Mouse (Mus musculus): ENCODE results near the gene Pip4p1. TPM values are rescaled to one million over a fixed set of nuclear protein-coding genes. Genes with fewer than 3 reads are reported as not detected.
A peak's percentile ranks its signal among the peaks of the same experiment; 100 is the strongest.
"Not testable (repeated sequence)": the region's sequence is repeated elsewhere in the genome, so short reads cannot be mapped to it uniquely, and the experiment has no call there.

Pip4p1 gene
- total RNA-seq, 2 experiments from 2014 or later, result 72.7 to 85.3 TPM

- peak; percentile 90 to 91 for DNase-seq (ENCODE audit: low spot score in 2 of 2)
These were observed 13.4 kb upstream of the Pip4p1 start, which contains the start of gene Gm49342 for GRCm38 (mm10) chr14:50943932-50944667. TSS of gene Gm49342 (plus strand) at chr14:50944517.

GRCm38 (mm10) chr14:50938940-50939339, 8.3 kb upstream of the Pip4p1 start:
- no peak for DNase-seq (ENCODE audit: low spot score in 2 of 2)

- DNase-seq (ENCODE audit: low spot score in 2 of 2), result no peak
These were observed 7.7 kb upstream of the Pip4p1 start for GRCm38 (mm10) chr14:50938119-50938908.

GRCm38 (mm10) chr14:50936649-50937048, 6.0 kb upstream of the Pip4p1 start:
- DNase-seq (ENCODE audit: low spot score in 2 of 2), result no peak

- no peak for DNase-seq (ENCODE audit: low spot score in 2 of 2)
These were observed 901 bp upstream of the Pip4p1 start for GRCm38 (mm10) chr14:50931493-50932020.

GRCm38 (mm10) chr14:50930377-50930753, 291 bp downstream of the Pip4p1 start:
- DNase-seq (ENCODE audit: low spot score in 2 of 2), result no peak

- no peak for DNase-seq (ENCODE audit: low spot score in 2 of 2)
These were observed 705 bp downstream of the Pip4p1 start for GRCm38 (mm10) chr14:50929951-50930350.

GRCm38 (mm10) chr14:50927366-50927765, 3.3 kb downstream of the Pip4p1 start:
- no peak for DNase-seq (ENCODE audit: low spot score in 2 of 2)

- DNase-seq (ENCODE audit: low spot score in 2 of 2), result peak in 1 of 2 experiments; percentile 27
These were observed 5.3 kb downstream of the Pip4p1 start for GRCm38 (mm10) chr14:50925111-50925920.

GRCm38 (mm10) chr14:50924281-50925064, 6.2 kb downstream of the Pip4p1 start, which contains the start of the genes Osgep and Apex1:
TSS of gene Osgep (minus strand) at chr14:50924893.
TSS of gene Apex1 (plus strand) at chr14:50924968.
- DNase-seq (ENCODE audit: low spot score in 2 of 2), result peak; percentile 97

- not testable (repeated sequence) for DNase-seq (ENCODE audit: low spot score in 2 of 2)
These were observed 7.2 kb downstream of the Pip4p1 start for GRCm38 (mm10) chr14:50923437-50923836.

GRCm38 (mm10) chr14:50911356-50911755, 19.3 kb downstream of the Pip4p1 start:
- no peak for DNase-seq (ENCODE audit: low spot score in 2 of 2)

- no peak for DNase-seq (ENCODE audit: low spot score in 2 of 2)
These were observed 22.5 kb downstream of the Pip4p1 start for GRCm38 (mm10) chr14:50908126-50908525.

- not testable (repeated sequence) for DNase-seq (ENCODE audit: low spot score in 2 of 2)
These were observed 25.3 kb downstream of the Pip4p1 start for GRCm38 (mm10) chr14:50905327-50905726.

- DNase-seq (ENCODE audit: low spot score in 2 of 2), result no peak
These were observed 25.9 kb downstream of the Pip4p1 start for GRCm38 (mm10) chr14:50904828-50905129.

GRCm38 (mm10) chr14:50903973-50904827, 26.5 kb downstream of the Pip4p1 start:
- peak; percentile 33 to 53 for DNase-seq (ENCODE audit: low spot score in 2 of 2)

- DNase-seq (ENCODE audit: low spot score in 2 of 2), result not testable (repeated sequence)
These were observed 32.7 kb downstream of the Pip4p1 start for GRCm38 (mm10) chr14:50897992-50898391.

- DNase-seq (ENCODE audit: low spot score in 2 of 2), result no peak
These were observed 33.3 kb downstream of the Pip4p1 start, which contains the start of gene Klhl33 for GRCm38 (mm10) chr14:50897374-50897765. TSS of gene Klhl33 (minus strand) at chr14:50897507.

GRCm38 (mm10) chr14:50896747-50897373, 33.8 kb downstream of the Pip4p1 start:
- DNase-seq (ENCODE audit: low spot score in 2 of 2), result peak in 1 of 2 experiments; percentile 20
